Mouse (Mus musculus) embryo, embryonic 11 days (tissue): ENCODE measurements around the gene Sec14l1.
A peak's percentile ranks its signal among the peaks of the same experiment; 100 is the strongest.

Experiments
- DNase-seq: peaks from one replicate; pipeline ENCODE4 v3.0.0-alpha.2; 2015

Sec14l1 gene

DNA sequence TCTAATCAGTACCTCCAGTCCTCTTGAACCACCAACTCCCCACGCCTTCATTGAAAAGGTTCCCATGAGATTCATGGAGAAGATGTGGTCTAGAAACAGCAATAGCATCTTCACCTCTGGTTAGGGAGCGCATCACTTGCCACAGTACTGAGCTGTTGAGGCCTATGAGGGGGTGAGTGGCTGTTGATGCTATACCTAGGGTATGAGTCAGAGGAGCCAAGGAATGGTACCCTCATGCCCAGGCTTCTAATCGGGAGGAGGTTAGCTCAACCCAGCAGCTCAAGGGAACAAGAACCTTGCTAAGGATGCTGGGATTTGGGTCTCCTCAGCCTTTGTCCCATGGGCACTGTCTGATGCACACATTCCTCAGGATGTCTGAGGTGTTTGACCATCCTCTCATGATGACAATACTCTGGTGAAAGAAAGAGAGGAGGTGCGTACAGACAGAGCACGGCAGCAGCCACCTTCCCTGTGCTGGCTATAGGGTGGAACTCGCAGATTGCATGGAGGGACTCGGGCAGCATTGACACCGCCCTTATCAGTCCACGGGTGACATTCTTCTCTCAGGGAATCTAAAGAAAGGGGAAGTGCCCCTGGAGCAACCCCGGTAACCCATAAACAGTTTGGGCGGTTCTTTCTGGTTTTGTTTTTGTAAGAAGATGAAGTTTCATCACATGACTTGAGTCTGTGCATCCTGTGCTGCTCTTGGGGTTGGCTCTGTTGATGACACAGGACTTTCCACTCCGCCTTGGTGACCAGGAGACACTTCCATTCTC lies 5.6 kb upstream of the Sec14l1 start:
- no peak for DNase-seq

GRCm38 (mm10) chr11:117111967-117112648 lies 2.9 kb upstream of the Sec14l1 start:
- no peak for DNase-seq

DNA sequence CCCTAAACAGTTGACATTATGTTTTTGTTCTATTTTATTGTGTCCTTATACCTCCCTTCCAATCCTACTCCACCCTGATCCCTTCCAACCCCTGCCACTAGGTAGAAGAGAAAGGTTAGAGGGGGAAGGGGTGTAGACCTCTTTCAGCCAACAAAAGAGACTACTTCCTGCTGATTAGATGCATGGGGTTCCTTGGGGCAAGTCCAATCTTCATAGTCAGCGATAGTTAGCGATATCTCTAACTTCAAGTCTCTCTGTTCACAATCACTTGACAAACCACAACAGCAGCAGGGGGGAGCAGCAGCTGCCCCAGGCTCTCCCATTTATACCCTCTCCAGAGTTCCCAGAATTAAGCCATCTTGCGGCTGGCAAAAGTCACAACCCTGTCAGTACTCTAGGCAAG lies 2.3 kb upstream of the Sec14l1 start:
- no peak for DNase-seq

GRCm38 (mm10) chr11:117113377-117113776 lies 1.6 kb upstream of the Sec14l1 start:
- no peak for DNase-seq

DNA sequence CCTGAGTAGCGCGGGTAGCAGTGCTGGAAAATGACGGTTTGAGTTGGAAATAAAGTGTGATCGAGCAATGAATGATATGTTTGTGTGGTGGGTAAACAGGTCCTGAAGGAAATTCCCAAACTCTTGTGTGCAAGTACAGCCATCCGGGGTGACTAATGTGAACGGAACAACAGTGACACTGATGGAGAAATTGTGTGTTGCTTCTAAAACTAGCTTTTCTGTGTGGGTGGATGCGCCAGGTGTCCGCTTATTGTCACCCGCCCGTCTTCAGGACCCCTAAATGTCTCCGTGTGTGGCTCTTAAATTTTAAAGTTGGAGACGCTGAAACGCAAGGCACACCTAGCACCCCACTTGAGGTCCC lies 757 bp upstream of the Sec14l1 start:
- no peak for DNase-seq

DNA sequence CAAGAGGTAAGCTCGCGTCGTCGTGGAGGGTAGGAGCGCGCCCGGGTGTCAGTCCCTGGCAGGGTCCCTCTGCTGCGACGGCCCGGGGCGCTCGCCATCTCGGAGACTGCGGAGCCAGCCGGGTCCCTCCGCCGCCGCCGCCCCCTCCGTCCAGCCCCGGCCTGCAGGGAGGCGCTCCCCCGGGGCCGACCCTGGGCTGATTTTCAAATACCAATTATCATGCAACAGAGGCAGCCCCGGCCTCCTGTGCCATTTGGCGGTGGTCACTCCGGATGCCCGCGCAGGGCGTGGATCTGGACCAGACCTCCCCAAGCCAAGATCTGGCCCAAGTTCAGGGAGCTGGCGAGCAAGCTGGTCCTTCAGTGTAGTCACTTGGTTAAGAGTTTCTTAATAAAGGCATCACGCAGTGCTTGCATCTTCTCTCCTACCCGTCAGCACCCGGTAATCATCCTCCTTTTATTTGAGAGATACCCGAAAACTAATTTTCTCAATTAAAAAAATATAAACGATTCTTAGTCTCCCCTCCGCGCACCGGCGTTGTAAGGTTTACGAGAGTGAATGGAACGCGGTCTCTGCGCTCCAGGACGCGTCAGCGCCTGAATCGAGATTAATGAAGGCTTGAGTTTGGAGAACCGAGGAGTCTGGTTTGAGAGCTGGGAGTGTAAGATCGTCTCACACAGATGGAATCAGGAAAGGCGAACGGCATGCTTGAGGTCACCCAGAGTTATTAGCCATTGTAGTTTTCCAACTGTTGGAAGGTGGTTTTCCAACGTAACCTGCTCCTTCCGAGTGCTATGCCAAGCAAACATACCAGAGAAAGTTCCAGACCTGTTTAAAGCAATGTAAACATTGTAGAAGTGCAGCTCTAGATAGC lies 615 bp downstream of the Sec14l1 start:
- DNase-seq: peak; percentile 69

DNA sequence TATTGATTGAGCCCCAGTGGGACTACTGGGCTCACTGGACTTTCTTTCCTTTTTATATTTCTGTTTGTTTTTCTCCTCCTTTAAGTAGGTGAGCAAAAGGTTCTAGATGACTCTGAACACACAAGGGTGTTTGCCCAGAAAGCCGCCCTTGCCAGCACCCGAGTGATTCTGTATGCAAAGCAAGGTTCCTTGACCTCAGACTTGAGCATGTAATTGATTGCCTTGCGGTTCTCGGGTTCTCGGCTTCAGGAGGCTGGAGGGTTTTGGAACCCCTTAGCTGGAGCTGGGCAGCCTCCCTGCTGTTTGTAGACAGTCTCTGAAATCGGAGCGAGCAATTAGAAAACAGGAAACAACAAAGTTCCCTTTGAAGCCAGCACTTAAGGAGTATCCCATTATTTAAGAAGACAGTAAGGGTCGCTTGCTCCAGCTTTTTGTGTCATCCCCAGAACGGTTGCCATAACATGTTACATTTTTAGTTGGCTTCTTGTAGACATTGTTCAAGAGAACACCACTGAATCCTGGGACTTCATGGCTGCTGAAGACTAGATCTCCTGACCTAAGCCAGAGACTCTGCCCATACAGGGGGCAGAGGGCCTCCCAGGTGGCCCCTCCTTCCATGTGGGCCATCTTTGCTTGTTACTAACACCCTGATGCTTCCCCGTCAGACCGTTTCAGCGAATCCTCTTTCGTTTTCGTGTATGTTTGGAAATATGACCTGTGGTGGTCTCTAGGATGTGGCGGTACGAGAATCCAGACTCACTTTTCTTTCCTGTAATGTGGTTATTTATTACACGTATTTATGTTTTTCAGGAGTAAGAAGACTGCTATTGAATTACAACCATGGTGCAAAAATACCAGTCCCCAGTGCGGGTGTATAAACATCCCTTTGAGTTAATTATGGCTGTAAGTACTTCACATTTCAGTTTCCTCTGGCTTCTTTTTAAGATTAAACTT lies 1.7 kb downstream of the Sec14l1 start:
- no peak for DNase-seq

DNA sequence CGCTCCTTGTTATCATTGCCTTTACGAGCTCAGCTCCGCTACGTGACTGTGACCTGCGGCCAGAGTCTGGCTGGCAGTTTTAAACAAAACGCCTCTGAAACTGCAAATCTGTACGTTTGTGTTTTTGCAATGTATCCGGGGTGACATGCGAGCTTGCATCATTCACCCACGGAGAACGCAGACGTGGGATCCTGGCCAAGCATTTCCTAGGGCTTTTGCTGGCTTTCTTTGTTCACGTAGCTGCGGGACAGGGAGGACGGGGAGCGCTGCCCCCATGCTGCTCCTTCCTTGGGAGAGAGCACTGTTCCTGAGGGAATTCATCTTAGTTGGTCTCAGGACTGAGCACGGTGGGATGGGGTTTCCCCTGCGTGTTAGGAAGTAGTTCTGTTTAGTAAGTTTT lies 2.4 kb downstream of the Sec14l1 start:
- no peak for DNase-seq

- DNase-seq: no peak
Observed at GRCm38 (mm10) chr11:117117791-117118190, 2.8 kb downstream of the Sec14l1 start.

- DNase-seq: no peak
Observed at GRCm38 (mm10) chr11:117118248-117118647, 3.3 kb downstream of the Sec14l1 start.

- DNase-seq: no peak
Observed at GRCm38 (mm10) chr11:117118721-117119321, 3.9 kb downstream of the Sec14l1 start.

DNA sequence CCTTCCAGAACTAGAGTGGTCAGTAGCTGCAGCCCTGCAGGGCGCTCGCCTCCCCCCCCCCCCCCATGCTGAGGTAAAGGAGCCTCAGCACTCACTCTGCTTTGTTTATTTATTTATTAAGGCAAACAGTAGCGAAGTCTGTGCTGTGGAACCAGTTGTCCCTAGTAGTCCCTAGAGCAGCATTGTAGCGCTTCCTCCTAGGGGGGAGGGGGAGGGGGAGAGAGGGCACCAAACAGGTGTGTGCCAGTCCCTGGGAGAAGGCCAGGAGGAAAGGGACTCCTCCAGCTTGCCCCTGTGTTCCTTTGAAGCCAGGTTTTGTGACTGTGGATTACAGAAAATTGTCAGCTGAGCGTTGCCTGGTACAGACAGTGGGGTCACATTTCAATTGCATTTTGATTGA lies 4.8 kb downstream of the Sec14l1 start:
- DNase-seq: no peak

DNA sequence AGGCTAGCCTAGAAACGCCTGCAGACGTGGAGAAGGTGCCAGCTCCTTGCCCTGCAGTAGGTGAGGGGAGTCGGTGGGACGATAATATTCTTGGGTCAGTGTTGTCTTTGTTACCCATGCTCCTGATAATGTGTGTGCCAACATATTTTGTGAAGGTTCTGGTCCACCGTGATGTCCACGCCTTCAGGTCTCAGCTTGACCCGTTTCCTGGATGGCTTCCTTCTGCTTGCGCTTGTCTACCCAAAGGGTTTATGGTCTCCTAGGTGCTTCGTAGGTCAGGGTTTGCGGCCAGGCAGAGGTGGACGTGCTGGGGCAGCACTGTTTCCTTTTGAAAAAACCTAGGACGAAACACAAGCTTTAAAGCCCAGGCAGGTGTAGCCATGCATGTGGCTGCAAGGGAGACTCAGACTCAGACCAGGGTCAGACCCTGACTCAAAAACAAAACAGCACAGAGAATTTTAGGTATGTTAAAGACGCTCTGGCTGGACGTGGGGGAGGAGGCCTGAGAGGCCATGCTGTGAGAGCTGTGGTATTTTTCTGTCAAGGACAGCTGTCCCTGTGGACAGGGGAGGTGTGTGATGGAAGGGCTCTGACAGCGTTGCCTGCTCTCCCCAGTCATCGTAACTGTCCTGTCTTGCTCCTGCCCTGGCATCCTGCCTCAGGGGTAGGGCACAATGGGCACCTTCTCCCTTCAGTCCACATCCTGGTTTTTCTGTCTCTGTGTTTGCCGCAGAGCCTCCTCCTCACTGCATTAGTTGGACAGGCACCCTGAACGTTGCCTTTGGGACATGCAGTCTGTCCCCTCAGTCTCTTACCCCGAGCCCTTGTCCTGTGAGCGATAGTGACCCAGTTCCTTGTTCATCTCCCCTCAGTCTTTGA lies 5.6 kb downstream of the Sec14l1 start:
- DNase-seq: no peak

DNA sequence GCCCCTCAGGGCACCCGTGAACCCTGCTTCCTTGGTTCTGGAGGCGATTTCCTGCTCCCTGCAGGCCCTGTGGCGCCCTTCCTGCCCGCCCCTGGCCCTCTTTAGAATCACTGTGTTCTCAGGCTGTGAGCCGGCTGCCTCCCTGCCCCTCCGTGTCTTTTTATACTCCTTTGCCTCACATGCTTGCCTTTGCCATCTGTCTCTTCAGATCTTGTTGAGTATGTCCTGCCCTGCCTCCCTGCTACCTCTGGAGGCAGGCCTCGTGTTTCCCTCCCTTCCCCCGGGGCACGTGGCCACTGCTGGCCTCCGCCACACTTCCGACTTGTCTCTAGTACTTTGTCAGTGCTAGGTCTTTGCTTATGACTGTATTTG lies 6.2 kb downstream of the Sec14l1 start:
- DNase-seq: no peak

GRCm38 (mm10) chr11:117121954-117122353 lies 7.0 kb downstream of the Sec14l1 start:
- no peak for DNase-seq

GRCm38 (mm10) chr11:117123418-117124085 lies 8.6 kb downstream of the Sec14l1 start:
- no peak for DNase-seq

- DNase-seq: no peak
Observed at GRCm38 (mm10) chr11:117124539-117124938, 9.6 kb downstream of the Sec14l1 start.

- DNase-seq: no peak
Observed at GRCm38 (mm10) chr11:117127250-117127837, 12.4 kb downstream of the Sec14l1 start.

- DNase-seq: no peak
Observed at GRCm38 (mm10) chr11:117127931-117128548, 13.1 kb downstream of the Sec14l1 start.

GRCm38 (mm10) chr11:117129473-117129872 lies 14.5 kb downstream of the Sec14l1 start:
- DNase-seq: no peak
